Mouse (Mus musculus) hindlimb bud, embryonic 11.5 days (tissue): ENCODE data around the gene Cckbr.

ENCODE experiments used
- DNase-seq: peaks from one replicate; pipeline ENCODE4 v3.0.0-alpha.2; 2012; ENCODE audit warnings: low read depth, low spot score; ENCODE audit errors: extremely low spot score

The Cckbr gene

DNA sequence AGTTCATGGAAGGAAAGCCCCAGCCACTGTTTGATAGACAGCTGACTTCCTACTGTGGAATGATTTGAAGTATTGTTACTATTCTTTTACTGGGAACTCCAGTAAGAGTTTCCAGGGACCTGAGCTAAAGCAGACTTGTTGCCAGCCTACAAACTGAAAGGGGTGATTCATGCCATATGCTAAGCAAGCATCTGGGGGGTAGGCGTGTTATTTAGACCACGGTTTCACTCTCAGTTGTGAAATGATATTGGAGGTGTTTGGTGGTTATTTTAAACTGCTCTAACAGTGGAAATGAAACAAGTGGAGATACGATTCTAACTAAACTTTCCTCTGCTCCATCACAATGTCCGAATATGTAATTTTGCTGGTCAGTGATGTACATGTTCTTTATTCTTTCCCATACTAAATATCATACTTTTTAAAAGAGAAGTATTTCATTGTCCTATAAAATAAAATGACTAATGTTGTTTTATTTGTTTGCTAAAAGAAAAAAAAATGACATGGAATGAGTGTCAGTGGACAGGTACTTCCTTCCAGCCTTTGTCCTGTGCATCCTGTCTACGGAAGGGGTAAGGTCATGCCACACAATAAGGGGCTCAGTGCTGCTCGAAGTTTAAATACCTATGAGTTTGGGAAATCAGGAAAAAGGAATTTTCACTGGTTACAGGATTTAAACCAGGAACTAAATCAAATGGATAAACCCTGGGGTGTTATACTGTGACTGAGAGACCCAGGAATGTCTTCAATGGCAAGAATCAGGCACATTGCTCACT, 61.8 kb downstream of the Cckbr start:
- DNase-seq, result no peak

DNA sequence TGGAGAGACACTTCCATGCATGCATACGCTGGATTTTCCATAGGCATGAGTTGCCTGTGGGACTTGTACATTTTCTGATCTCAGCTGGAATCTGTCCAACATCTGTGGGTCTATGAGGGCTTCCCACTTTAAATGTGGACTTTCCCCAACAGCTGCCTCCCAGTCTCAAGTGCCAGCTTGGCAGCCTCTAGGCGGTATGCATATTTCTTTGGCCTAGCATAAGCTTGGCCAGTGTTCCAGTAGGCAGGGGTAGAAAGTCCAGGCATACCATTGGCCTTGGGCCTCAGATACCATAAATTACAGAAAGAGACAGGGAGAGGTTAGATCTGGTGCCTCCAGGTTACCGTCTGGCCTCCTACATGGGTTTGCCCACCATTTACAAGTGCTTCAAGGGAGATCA, 72.3 kb downstream of the Cckbr start:
- DNase-seq, result no peak

DNA sequence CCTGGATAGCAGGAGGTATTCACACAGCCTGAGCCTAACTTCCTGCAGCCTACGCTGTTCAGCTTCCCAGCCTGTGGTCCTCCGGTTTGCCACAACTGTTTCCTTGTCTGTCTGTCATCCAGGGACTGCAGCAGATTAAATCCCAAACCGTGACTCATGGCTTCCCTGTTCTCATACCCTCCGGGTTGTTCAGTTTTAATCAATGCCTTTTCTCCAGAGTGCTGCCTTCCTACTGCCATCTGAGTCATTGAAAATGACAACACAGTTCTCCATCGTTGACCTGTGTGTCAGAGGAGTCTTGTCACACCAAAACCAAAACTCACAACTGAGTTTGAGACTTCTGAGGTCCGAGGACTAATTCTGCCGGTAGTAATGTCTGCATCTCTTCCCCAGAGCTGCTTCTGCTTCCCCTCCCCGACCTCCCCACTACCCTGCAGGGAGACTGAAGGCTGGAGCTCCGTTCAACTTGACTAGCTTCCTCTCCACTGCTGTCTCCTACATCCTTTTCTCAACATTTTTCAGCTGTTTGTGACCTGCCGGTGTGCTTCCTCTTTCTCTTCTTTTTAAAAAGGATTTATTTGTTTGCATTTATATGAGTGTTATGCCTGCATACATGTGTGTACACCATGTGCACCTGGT, 73.4 kb downstream of the Cckbr start:
- DNase-seq, result no peak

DNA sequence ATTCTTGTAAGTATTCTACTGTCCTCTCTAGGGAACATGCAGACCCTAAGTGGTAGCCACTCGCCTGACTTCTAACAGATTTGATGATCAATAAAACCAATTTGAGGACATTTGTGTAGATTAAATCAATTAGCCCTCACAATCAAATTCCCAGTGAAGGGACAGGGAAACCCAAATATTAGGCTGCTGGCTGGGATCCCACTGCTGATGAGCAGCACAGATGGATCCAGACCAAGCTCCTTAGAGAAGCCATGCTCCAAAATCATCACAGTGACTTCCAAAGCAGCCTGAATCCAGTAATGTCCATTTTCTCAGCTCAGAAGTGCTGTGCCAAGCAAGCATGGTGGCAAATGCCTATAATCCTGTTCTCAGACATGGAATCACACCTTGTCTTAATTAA, 74.1 kb downstream of the Cckbr start:
- no peak for DNase-seq

DNA sequence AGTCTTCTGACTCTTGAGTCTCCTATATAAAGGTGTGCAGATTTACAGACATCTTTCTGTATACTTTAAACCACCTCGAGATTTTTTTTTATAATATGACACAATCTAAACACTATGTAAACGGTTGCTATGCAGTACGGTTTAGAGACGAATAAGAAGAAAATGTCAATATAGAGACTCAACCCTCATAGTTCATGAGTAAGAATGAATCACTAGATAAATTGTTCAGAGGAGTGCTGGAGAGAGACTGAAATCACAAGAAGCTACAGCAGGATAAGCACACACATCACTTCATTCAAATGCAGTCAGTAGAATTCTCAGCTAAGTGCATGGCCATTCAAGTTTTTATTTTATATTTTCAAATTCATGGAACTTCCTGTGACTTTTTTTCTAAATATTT, 76.5 kb downstream of the Cckbr start:
- DNase-seq, result no peak

DNA sequence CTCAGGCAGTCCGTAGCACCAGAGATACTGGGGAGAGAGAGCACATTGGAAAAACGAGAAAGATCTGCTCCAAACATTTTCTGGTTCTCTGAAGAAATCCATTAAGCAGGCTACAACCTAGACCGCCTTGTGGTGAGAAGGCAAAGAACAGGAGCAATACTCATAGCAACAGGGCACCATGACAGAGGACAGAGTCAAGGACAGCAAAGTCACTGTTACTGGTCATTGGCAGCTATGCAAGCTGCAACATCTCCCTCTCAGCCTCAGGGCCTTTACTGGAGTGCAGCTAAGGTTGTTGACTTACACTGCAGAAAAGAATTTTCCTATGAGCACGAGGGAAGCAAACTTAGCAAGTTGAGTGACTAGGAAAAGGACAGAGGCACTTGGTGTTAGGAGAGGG, 81.7 kb downstream of the Cckbr start:
- no peak for DNase-seq

DNA sequence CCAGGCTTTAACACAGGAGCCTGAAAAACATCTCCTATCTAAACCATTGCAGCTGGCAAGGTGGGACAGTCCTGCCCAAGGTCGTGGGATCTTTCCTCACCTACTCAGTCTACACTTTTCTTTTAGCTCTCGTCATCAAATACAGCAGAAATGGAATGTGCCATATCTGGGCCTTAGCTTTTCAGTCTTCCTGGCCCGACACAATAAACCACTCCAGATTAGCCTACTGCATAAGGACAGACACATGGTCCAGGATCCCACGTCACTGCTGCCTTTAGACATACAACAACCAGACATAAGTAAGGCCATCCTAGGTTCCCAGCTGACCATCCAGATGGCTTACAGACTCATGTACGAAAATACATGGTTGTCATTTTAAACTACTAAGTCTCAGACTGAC, 84.6 kb downstream of the Cckbr start:
- DNase-seq, result no peak

DNA sequence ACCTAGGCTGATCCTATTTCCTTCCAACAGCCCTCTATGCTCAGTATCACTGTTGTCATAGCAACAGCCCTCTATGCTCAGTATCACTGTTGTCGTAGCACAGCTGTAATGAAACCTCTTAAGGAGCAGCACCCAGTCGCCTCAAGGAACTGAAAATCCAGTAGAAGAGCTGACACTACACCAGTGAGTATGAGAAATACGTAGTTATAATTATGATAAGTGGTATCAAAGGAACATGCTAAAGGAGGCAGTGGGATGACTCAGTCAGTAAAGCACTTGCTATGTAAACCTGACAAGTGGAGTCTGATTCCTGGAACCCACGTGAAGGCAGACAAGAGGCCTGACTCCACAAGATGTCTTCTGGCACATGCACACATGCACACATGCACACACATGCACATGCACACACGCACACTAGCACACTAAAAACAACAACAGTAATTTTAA, 88.3 kb downstream of the Cckbr start:
- no peak for DNase-seq

DNA sequence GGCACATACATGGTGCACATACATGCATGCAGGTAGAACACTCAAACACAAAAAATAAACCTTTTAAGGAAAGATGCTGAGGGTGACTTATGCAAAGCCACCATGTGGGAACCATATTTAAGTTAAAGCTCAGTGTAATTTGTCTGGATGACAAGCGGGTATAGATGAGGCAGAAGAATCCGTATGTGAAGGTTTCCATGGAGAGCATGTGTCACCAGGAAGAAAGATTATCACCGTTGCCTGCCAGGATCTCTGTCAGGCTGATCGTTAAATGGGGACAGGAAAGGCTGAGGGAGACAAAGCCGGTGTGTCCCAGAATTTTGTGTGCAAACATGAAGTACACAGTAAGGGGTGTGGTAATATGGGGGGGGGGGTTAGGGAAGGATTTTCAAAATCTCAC, 89.0 kb downstream of the Cckbr start:
- DNase-seq, result no peak

DNA sequence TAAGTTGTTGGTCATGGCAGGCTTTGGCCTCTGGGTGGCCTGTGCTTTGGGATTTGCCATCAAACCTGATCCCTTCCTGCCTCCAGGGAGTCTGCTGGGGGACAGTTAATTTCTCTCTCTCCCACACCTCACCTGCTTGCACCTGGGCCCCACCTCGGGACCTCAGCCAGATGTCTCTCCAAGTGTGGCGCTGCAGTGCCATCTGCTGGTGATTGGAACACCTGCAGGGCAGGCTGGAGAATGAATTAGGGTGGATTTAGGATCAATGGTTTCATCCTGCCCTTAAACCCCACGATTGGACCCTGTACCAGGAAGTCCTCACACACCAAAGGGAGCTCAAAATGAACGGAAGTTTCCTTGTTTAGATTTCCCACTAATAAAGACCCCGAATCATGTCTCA, 89.6 kb downstream of the Cckbr start:
- no peak for DNase-seq

DNA sequence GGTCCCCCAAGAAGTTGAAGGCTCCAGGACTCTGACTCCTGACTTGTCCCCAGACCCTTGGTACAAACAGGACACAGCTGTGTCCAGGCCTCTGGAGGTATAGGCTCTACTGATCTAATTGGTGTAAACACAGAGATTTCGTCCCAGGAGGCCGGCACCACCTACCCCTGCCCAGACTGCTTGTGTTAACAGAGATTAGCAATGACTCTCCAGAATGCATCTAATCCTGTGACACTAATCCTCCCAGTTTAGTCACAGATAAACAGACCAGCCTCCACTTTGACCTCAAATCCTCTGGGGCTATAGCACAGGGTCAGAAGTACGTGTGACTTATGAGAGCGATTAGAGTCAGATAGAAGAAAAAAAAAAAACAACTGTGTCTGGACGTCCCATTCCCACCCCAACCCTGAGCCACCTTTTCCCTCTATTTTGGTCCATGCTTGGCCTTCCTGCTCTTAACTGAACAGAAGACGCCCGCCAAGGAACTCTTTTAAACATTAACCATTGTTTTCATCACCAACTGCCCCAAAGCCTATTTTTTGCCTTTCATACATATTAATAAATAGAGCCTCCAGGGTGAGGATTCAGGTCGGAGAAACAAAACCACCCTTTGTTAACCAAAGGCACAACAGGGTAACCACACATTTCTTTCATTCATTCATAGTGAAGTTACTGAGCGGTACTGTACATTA, 91.3 kb downstream of the Cckbr start:
- no peak for DNase-seq

DNA sequence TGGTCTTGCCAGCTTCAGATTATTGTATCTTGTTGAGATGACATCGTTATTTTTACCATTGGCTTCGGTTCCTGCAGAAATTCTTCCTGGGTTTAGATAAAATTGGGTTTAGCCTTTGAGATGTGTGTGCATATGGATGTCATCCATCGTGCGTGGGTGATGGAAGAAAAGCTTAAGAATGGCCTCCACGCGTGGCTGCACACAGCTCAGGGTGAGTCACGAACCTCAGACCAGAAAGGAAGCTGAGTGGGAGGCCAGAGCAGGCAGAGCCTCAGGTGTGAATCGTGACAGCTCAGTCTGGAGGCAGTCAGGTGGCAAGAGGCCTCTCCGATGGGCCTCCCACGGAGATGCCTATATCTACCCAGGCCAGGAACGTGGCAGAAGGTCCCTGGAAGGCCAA, 93.8 kb downstream of the Cckbr start:
- DNase-seq, result no peak

DNA sequence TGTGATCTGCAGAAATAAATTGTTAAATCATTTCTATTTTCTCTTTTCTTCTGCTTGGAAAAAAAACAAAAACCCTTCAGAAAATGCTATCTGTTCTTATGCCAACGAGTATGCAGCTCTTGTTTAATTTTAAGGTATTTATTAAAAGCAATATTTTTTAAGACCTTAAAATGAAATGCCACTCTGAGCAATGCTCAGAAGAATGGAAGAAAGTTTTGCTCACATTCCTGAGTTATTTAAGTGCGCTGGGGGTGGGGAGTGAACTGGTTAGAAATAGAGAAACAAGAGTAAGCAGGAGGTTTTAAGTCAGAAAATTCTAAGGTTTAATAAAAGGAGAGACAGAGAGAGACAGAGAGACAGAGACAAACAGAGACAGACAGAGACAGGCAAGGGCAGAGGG, 94.2 kb downstream of the Cckbr start:
- no peak for DNase-seq

DNA sequence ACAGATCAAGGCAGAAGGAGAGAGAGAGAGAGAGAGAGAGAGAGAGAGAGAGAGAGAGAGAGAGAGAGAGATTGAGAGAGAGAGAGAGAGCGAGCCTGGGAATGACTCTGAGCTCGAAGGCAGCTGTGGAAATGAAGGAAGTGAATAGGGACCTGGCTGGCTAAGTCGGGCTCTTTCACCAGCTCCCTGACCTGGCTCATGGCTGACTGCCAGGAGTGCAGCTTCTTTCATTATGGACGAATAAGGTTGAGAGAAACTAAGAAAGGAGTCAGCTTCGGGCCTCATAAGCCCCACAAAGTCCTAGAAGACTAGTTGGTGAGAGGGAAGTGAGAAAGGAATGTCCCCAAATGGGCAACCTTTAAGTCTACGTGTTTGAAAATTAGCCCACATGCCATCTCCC, 94.7 kb downstream of the Cckbr start:
- DNase-seq, result no peak
